ENCODE assay signal across 9 mouse cellular contexts in genomic region chr11:9317076-9317929, GRCm38 (mm10).
DNase-seq lines count a peak whose midpoint lies in the region; ATAC-seq and TF ChIP-seq lines count a peak whose summit lies in the region.
"Had no signal": no experiment of that assay in that cellular context is flagged by ENCODE, and none has a peak within 500 bp of the region (broad histone marks: within the 10 kb centered on the region; RNA-seq: fewer than 3 reads in every experiment).

No protein-coding gene starts in this region.

- DNase-seq in ES-E14 (ENCODE audit: low read depth, low spot score): peak; percentile 31
- peak; percentile 8 for DNase-seq in fibroblast of lung, adult 2 months (ENCODE audit: low read depth)
- DNase-seq in layer of hippocampus, postnatal 25 days (ENCODE audit: extremely low spot score in 1 of 2, low spot score in 1 of 2): peak; percentile 67 to 92
- peak; percentile 64 for DNase-seq in right cerebral cortex, postnatal 25 days

- H3K79me2 ChIP-seq in macrophage (ENCODE audit: inconsistent target): no peaks in the 10 kb centered on the region

- H3K9ac ChIP-seq in ES-E14 (ENCODE audit: insufficient read depth, low read depth, low read length, poor library complexity, severe bottlenecking): no peak overlapping the region
- H3K9ac ChIP-seq in hindbrain, embryonic 13.5 days: no peak overlapping the region
- H3K9ac ChIP-seq: limb, embryonic 15.5 days had no signal

- no peak overlapping the region for H3K4me3 ChIP-seq in ES-E14 (ENCODE audit: insufficient read depth in 1 of 2, low read depth in 1 of 2, low read length in 2 of 2, poor library complexity in 1 of 2, severe bottlenecking in 1 of 2)
- H3K4me3 ChIP-seq in bone marrow macrophage, adult 2 months (ENCODE audit: insufficient read depth, low read length): no peak overlapping the region
- no peak overlapping the region for H3K4me3 ChIP-seq in hindbrain, embryonic 13.5 days
- H3K4me3 ChIP-seq in macrophage (ENCODE audit: inconsistent target): no peak overlapping the region
- H3K4me3 ChIP-seq: limb, embryonic 15.5 days had no signal

- no peaks in the 10 kb centered on the region for H3K36me3 ChIP-seq in ES-E14 (ENCODE audit: control insufficient read depth, insufficient read depth, low read length, poor library complexity, severe bottlenecking)
- H3K36me3 ChIP-seq in hindbrain, embryonic 13.5 days: no peaks in the 10 kb centered on the region
- no peaks in the 10 kb centered on the region for H3K36me3 ChIP-seq in macrophage (ENCODE audit: inconsistent target)
- H3K36me3 ChIP-seq: limb, embryonic 15.5 days had no signal

- H3K4me2 ChIP-seq in hindbrain, embryonic 13.5 days: no peak overlapping the region
- H3K4me2 ChIP-seq: limb, embryonic 15.5 days had no signal

- H3K9me3 ChIP-seq in ES-E14 (ENCODE audit: control insufficient read depth, insufficient read depth, low read depth, low read length): no peaks in the 10 kb centered on the region
- no peaks in the 10 kb centered on the region for H3K9me3 ChIP-seq in hindbrain, embryonic 13.5 days
- H3K9me3 ChIP-seq: limb, embryonic 15.5 days had no signal

- no peak overlapping the region for H3K27ac ChIP-seq in ES-E14 (ENCODE audit: insufficient read depth, low read depth, low read length, poor library complexity, severe bottlenecking)
- H3K27ac ChIP-seq in bone marrow macrophage, adult 2 months (ENCODE audit: insufficient read depth, low read depth, low read length): no peak overlapping the region
- no peak overlapping the region for H3K27ac ChIP-seq in hindbrain, embryonic 13.5 days
- H3K27ac ChIP-seq in macrophage: 0 out of 2 replicates have a peak overlapping the region, but pooled peaks have one; percentile 10
- H3K27ac ChIP-seq: limb, embryonic 15.5 days had no signal

- 36% methylated on average over 6 of the region's 6 CpGs for WGBS in hindbrain, embryonic 13.5 days
- WGBS in macrophage (ENCODE audit: missing documents): 32% methylated on average over 6 of the region's 6 CpGs

- H3K4me1 ChIP-seq in ES-E14 (ENCODE audit: control insufficient read depth in 2 of 2, insufficient read depth in 2 of 2, low read length in 2 of 2, poor library complexity in 1 of 2): no peaks in the 10 kb centered on the region; a peak in 1 of 4 replicates
- no peaks in the 10 kb centered on the region for H3K4me1 ChIP-seq in bone marrow macrophage, adult 2 months (ENCODE audit: control insufficient read depth, insufficient read depth, low read length)
- no peaks in the 10 kb centered on the region for H3K4me1 ChIP-seq in hindbrain, embryonic 13.5 days (replicated peaks)
- H3K4me1 ChIP-seq: limb, embryonic 15.5 days had no signal

- TF ChIP-seq CTCF in bone marrow macrophage, adult 2 months (IDR thresholded peaks at IDR 0.05; ENCODE audit: low read depth, low read length): peak; percentile 86

- ATAC-seq in hindbrain, embryonic 13.5 days (ENCODE audit: low FRiP score): peak; percentile 90
- ATAC-seq in erythroid progenitor cell, adult 5-6 weeks (replicated peaks; ENCODE audit: low FRiP score, poor library complexity, severe bottlenecking): no peak

- no peaks in the 10 kb centered on the region for H3K27me3 ChIP-seq in hindbrain, embryonic 13.5 days

- no peak for TF ChIP-seq POLR2A in bone marrow macrophage, adult 2 months (IDR thresholded peaks at IDR 0.05; ENCODE audit: borderline replicate concordance, low read depth, low read length)

- in situ Hi-C loops in ES-E14 (cut with MboI; ENCODE audit: low sequenced_read_pairs in 2 of 2, unreplicated experiment in 2 of 2): no loop called here

TF ChIP-seq in ES-E14, 5 proteins besides CTCF, POLR2A, EP300 and RAD21:
- no peak for TF ChIP-seq CHD2 (IDR thresholded peaks at IDR 0.05; ENCODE audit: low read depth, low read length)
- peak; percentile 96 for TF ChIP-seq ZC3H11A (IDR thresholded peaks at IDR 0.05; ENCODE audit: borderline replicate concordance, low read depth, low read length)

Comparison
In these comparisons a context has a peak if more than half of its experiments do, and no peak if none do; other contexts are left out.
1. DNase-seq: peak in every context shown above with its lines; median percentile 80 in layer of hippocampus, postnatal 25 days; 64 in right cerebral cortex, postnatal 25 days; 31 in ES-E14; 8 in fibroblast of lung, adult 2 months.